Mouse (Mus musculus): Measurements from ENCODE around the gene Gjd2. TPM values are rescaled to one million over a fixed set of nuclear protein-coding genes. Genes with fewer than 3 reads are reported as not detected.

Gjd2 gene
- polyA plus RNA-seq, 1 experiment from 2014 or later, result 0.05 TPM

DNA sequence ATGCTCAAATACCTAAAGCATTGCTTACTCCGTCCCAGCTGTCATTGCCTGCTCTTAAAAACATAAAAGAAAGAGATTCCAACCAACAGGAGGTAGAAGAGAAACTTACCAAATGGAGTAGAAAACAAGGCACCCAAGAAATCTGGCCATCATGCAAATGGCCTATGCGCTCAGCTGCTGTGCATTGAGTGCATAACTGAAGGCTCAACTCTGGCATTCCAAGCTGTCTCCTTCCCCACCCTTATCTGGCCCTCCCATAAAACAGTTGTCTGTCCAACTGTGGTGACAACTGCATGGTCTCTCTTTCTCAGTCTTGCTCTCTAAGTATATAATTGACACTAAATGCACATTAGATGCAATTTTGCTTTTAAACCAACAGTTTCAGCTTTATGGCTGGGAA is 28.5 kb downstream of the Gjd2 start:
- WGBS, result 78% methylated on average over 2 of the region's 2 CpGs
- Histone ChIP-seq H3K27me3 (ENCODE audit: control insufficient read depth, insufficient read depth, low read depth, low read length) (no peaks in the 10 kb centered on the region), H3K9ac (ENCODE audit: low read length) (no peak overlapping the region), H3K4me3 (ENCODE audit: low read length) (no peak overlapping the region), H3K36me3 (ENCODE audit: control insufficient read depth, insufficient read depth, low read length) (no peaks in the 10 kb centered on the region), H3K9me3 (ENCODE audit: control insufficient read depth, low read length) (no peaks in the 10 kb centered on the region), H3K4me2 (ENCODE audit: low read depth, low read length) (no peak overlapping the region), H3K4me1 (replicated peaks; ENCODE audit: control insufficient read depth, insufficient read depth, low read length) (no peaks in the 10 kb centered on the region), H3K27ac (ENCODE audit: low read length) (no peak overlapping the region)
- no peak for ATAC-seq (ENCODE audit: low read depth)

DNA sequence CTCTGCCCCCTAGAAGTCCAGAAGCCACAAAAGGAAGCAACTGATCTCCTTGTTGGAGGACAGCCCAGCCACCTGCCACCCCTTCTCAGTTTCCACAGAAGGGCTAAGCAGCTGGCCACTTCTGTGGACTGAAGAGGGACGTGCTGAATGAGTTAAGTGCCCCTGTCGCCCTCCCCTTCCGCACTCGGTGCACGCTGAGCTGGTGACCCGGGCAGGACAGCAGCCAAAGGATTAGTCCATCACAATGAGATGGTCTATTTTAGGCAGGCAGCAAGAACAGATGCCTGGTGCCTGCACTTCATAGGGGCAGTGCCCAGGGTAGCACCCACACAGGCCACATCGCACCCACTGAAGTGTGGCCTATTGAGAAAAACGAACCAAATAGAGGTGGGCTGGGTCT is 32.8 kb downstream of the Gjd2 start:
- no peak overlapping the region for H3K9ac ChIP-seq (ENCODE audit: low read length)
- 47% methylated on average over 8 of the region's 8 CpGs for WGBS

DNA sequence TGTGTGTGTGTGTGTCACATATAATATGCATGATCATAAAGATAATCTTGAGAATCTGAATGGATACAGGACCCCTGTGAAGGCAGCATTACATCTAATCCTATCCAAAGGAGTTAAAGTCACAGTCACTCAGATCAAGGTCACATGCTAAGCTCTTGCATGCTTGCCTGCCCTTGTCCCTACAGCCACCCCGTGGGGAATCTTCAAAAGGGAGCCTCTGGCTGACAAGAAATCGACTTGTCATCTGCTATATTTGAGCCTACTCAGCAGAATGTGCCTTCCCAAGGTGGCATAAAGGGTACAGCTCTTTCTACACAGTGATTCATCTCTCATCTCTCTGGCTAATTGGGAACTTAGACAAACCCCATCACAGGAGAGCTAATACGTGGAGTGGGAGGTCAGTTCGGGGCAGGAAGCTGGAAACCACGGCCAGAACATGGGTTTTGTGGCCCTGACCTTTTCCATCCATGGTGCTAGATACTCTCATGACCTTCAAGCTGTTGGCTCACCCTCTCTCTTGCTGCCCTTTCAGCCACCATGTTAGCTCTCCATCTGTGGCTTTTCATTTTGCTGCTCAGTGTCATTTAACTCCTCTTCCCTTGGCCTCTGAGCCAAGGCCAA is 35.2 kb downstream of the Gjd2 start:
- Histone ChIP-seq H3K4me3 (ENCODE audit: low read length) (no peak overlapping the region), H3K9me3 (ENCODE audit: control insufficient read depth, low read length) (no peaks in the 10 kb centered on the region), H3K27ac (ENCODE audit: low read length) (no peak overlapping the region), H3K36me3 (ENCODE audit: control insufficient read depth, insufficient read depth, low read length) (no peaks in the 10 kb centered on the region), H3K4me1 (replicated peaks; ENCODE audit: control insufficient read depth, insufficient read depth, low read length) (no peaks in the 10 kb centered on the region), H3K27me3 (ENCODE audit: control insufficient read depth, insufficient read depth, low read depth, low read length) (no peaks in the 10 kb centered on the region), H3K9ac (ENCODE audit: low read length) (no peak overlapping the region), H3K4me2 (ENCODE audit: low read depth, low read length) (no peak overlapping the region)
- 71% methylated on average over 5 of the region's 5 CpGs for WGBS
- no peak for ATAC-seq (ENCODE audit: low read depth)

More for the DNA sequence above, 32.8 kb downstream of the Gjd2 start:
- Histone ChIP-seq H3K27me3 (ENCODE audit: control insufficient read depth, insufficient read depth, low read depth, low read length) (no peaks in the 10 kb centered on the region), H3K4me3 (ENCODE audit: low read length) (no peak overlapping the region), H3K36me3 (ENCODE audit: control insufficient read depth, insufficient read depth, low read length) (no peaks in the 10 kb centered on the region), H3K27ac (ENCODE audit: low read length) (no peak overlapping the region), H3K4me2 (ENCODE audit: low read depth, low read length) (no peak overlapping the region), H3K4me1 (replicated peaks; ENCODE audit: control insufficient read depth, insufficient read depth, low read length) (no peaks in the 10 kb centered on the region), H3K9me3 (ENCODE audit: control insufficient read depth, low read length) (no peaks in the 10 kb centered on the region)
- no peak for ATAC-seq (ENCODE audit: low read depth)

DNA sequence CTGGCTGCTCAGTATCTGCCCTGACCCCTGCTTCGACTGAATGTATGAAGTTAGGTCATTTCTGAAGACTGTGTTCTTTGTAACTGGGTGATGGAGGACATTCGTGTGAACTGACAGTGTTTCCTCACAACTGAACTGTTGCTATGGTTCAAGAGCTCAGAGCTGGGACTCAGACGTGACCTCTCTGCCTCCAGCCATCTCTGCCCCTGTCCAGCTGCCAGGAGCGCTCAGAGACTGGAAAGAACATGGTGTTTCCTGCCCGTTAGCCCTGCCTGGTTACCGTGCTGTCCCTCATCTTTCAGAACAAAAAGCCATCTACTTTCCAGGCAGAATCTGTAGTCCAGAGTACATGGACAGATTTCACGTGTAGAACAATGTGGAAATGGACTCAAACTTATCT is 39.5 kb downstream of the Gjd2 start:
- no peak overlapping the region for H3K27ac ChIP-seq (ENCODE audit: low read length)
- 56% methylated on average over 7 of the region's 7 CpGs for WGBS
- H3K9ac ChIP-seq (ENCODE audit: low read length), result no peak overlapping the region
- H3K4me2 ChIP-seq (ENCODE audit: low read depth, low read length), result no peak overlapping the region
- no peak overlapping the region for H3K4me3 ChIP-seq (ENCODE audit: low read length)
- H3K9me3 ChIP-seq (ENCODE audit: control insufficient read depth, low read length), result no peaks in the 10 kb centered on the region
- no peaks in the 10 kb centered on the region for H3K4me1 ChIP-seq (replicated peaks; ENCODE audit: control insufficient read depth, insufficient read depth, low read length)
- H3K36me3 ChIP-seq (ENCODE audit: control insufficient read depth, insufficient read depth, low read length), result no peaks in the 10 kb centered on the region
- no peaks in the 10 kb centered on the region for H3K27me3 ChIP-seq (ENCODE audit: control insufficient read depth, insufficient read depth, low read depth, low read length)
- no peak for ATAC-seq (ENCODE audit: low read depth)

DNA sequence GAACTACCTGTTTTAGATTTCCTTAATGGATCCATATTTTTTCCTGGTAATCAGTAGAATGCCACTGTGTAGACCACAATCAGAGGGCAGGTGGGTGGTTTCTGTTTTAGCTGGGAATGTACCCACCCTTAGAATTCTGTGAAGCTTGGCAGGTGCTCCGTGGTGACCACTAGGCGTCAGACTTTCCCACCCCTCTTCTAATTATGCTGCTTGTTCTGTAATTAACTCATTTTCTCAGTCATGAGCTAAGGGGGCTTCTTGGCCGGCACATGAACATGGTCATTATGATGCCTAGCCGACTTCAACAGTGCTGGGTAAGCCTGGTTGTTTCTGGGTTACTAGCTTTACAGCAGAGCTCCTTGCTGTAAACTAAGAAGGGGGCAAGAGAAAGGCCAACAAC is 47.0 kb downstream of the Gjd2 start:
- whole genome bisulfite sequencing, result 31% methylated on average over 4 of the region's 4 CpGs
- Histone ChIP-seq H3K4me2 (ENCODE audit: low read depth, low read length) (no peak overlapping the region), H3K4me3 (ENCODE audit: low read length) (no peak overlapping the region), H3K27me3 (ENCODE audit: control insufficient read depth, insufficient read depth, low read depth, low read length) (no peaks in the 10 kb centered on the region), H3K9ac (ENCODE audit: low read length) (no peak overlapping the region), H3K36me3 (ENCODE audit: control insufficient read depth, insufficient read depth, low read length) (no peaks in the 10 kb centered on the region), H3K4me1 (replicated peaks; ENCODE audit: control insufficient read depth, insufficient read depth, low read length) (no peaks in the 10 kb centered on the region), H3K27ac (ENCODE audit: low read length) (no peak overlapping the region), H3K9me3 (ENCODE audit: control insufficient read depth, low read length) (no peaks in the 10 kb centered on the region)
- no peak for ATAC-seq (ENCODE audit: low read depth)

Other genes starting within 250 kb of the Gjd2 start
- 1.0 and 2.2 TPM in 2 replicates for gene Scg5, start 184.5 kb downstream of the Gjd2 start, polyA plus RNA-seq (2015; fragmentation: Nextera tagmentation; extraction: Ambion mirVana)
- 26.7 and 28.3 TPM in 2 replicates for gene Arhgap11a, start 165.0 kb downstream of the Gjd2 start, polyA plus RNA-seq (2015; fragmentation: Nextera tagmentation; extraction: Ambion mirVana)
- gene Actc1, start 39.9 kb upstream of the Gjd2 start, polyA plus RNA-seq (2015; fragmentation: Nextera tagmentation; extraction: Ambion mirVana), result 403 and 418 TPM in 2 replicates
- gene Aqr, start 173.4 kb upstream of the Gjd2 start, polyA plus RNA-seq (2015; fragmentation: Nextera tagmentation; extraction: Ambion mirVana), result 34.6 and 38.5 TPM in 2 replicates
- gene Zfp770, start 187.8 kb upstream of the Gjd2 start, polyA plus RNA-seq (2015; fragmentation: Nextera tagmentation; extraction: Ambion mirVana), result 3.3 and 3.6 TPM in 2 replicates